Mouse (Mus musculus) ES-Bruce4 (cell line): ENCODE data around the gene Sin3b.
"Not testable (repeated sequence)": the region's sequence is repeated elsewhere in the genome, so short reads cannot be mapped to it uniquely, and the experiment has no call there.

Source experiments
- CTCF ChIP-seq: IDR thresholded peaks from one replicate; pipeline ENCODE4 v1.8.1; 2011; ENCODE audit warnings: low read depth, low read length
- EP300 ChIP-seq: IDR thresholded peaks from 2 replicates; pipeline ENCODE4 v1.6.1; 2011; ENCODE audit warnings: low read depth, low read length; ENCODE audit not compliant: insufficient read depth
- POLR2A ChIP-seq: IDR thresholded peaks from one replicate; pipeline ENCODE4 v1.8.1; 2011; ENCODE audit warnings: low read length; ENCODE audit not compliant: insufficient read depth

GRCm38 (mm10) chr8:72683572-72684099 is 39.4 kb upstream of the Sin3b start:
- TF ChIP-seq EP300, POLR2A, CTCF: not testable (repeated sequence)
